Mouse (Mus musculus) forebrain, embryonic 14.5 days (tissue): Measurements from ENCODE around the gene Chga. TPM values are rescaled to one million over a fixed set of nuclear protein-coding genes. Genes with fewer than 3 reads are reported as not detected.

Experiments
- ATAC-seq: fragments of 200-750 bp; cut with Nextera tagmentation; 2 replicates; pipeline ENCODE4 v1.8.0; 2017; ENCODE audit warnings: mild to moderate bottlenecking, moderate library complexity
- DNase-seq: peaks from one replicate; pipeline ENCODE4 v3.0.0-alpha.2; 2015; ENCODE audit warnings: low spot score
- H3K27ac ChIP-seq: fragments of 300-500 bp; sonication (generic); 2 replicates; pipeline ENCODE4 v1.5.1; 2014; ENCODE audit warnings: low read depth, mild to moderate bottlenecking, control low read depth, low read length, moderate library complexity
- H3K27me3 ChIP-seq: fragments of 300-500 bp; sonication (generic); replicated peaks from 2 replicates; pipeline ENCODE4 v1.6.1; 2014; ENCODE audit warnings: low read length, control low read depth, mixed read lengths; ENCODE audit not compliant: control insufficient read depth, insufficient read depth
- H3K36me3 ChIP-seq: fragments of 300-500 bp; sonication (generic); 2 replicates; pipeline ENCODE4 v1.6.1; 2014; ENCODE audit warnings: low read length, control low read depth; ENCODE audit not compliant: control insufficient read depth, insufficient read depth
- H3K4me1 ChIP-seq: fragments of 300-500 bp; sonication (generic); 2 replicates; pipeline ENCODE4 v1.6.1; 2014; ENCODE audit warnings: antibody characterized with exemption, low read length, control low read depth; ENCODE audit not compliant: control insufficient read depth, insufficient read depth
- H3K4me2 ChIP-seq: fragments of 300-500 bp; sonication (generic); 2 replicates; pipeline ENCODE4 v1.6.1; 2014; ENCODE audit warnings: mild to moderate bottlenecking, control low read depth, low read length
- H3K4me3 ChIP-seq: fragments of 300-500 bp; sonication (generic); 2 replicates; pipeline ENCODE4 v1.5.1; 2014; ENCODE audit warnings: low read depth, low read length, control low read depth
- H3K9ac ChIP-seq: fragments of 300-500 bp; sonication (generic); 2 replicates; pipeline ENCODE4 v1.6.1; 2014; ENCODE audit warnings: mild to moderate bottlenecking, low read length, control low read depth, moderate library complexity
- H3K9me3 ChIP-seq: fragments of 300-500 bp; sonication (generic); replicated peaks from 2 replicates; pipeline ENCODE4 v1.6.1; 2016; ENCODE audit warnings: low read length, control low read depth, mixed read lengths; ENCODE audit not compliant: control insufficient read depth
- WGBS: fragments of 180-500 bp; shearing (Covaris S2); extraction: QIAGEN DNeasy Blood & Tissue Kit; methylation state at CpG from one replicate; pipeline ENCODE4 v1.1.7; 2014; 5-methylcytosine and 5-hydroxymethylcytosine counted together
- polyA plus RNA-seq: library from polyadenylated mRNA; unstranded; fragments of >200 nt; fragmentation: Nextera tagmentation; extraction: Ambion mirVana; gene quantifications from 2 replicates; pipeline ENCODE4 v1.2.1, GENCODE M21; 2014

Chga gene
- polyA plus RNA-seq, 1 experiment from 2014 or later, result 63.3 TPM

DNA sequence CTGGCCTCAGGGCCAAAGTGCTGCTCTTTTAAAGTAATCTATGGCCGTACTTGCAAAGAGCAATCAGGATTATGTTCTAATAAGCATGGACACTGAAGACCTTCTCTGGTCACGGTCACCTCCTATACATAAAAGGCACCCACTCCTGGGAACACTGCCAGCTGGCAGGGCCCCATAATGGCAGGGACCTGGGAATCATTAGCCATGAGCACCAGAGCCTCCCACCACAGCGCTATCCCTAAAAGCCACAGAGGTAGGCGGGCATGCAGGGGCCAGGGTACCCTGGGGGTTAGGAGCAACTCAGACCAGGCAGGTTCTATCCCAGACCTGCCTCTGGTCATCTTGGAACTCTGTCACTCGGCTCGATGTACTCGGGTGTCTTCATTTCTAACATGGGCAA, 45.0 kb downstream of the Chga start:
- 70% methylated on average over 7 of the region's 7 CpGs for WGBS
- H3K36me3 ChIP-seq, result 0 out of 2 replicates have a peak, but pooled peaks cover 4% of the 10 kb centered on the region

DNA sequence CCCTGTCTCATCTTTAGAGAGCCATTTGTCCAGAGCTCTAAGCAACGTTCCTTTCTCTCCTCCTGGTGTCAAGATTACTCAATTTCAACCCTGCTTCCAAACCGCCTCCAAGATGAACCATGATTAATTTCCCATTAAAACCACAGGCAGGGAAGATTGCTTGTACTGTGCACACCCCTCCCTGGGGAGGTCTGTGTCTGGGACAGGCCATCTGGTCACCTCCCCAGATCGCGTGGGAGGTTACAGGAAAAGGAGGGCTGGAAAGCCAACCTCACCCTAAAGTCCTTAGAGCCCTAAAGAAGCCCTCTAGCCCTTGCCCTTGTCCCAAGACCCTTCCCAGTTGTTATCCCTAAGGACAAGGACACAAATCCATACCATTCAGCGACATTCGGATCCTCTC, 45.6 kb downstream of the Chga start:
- DNase-seq (no peak), ATAC-seq (no peak)
- Histone ChIP-seq H3K9me3 (0 out of 2 replicates have a peak, but pooled peaks cover 3% of the 10 kb centered on the region), H3K27ac (no peak overlapping the region), H3K36me3 (0 out of 2 replicates have a peak, but pooled peaks cover 4% of the 10 kb centered on the region), H3K9ac (no peak overlapping the region), H3K4me2 (no peak overlapping the region), H3K27me3 (no peaks in the 10 kb centered on the region), H3K4me3 (no peak overlapping the region), H3K4me1 (peaks cover 19% of the 10 kb centered on the region)
- WGBS, result 88% methylated on average over 6 of the region's 6 CpGs

More for the DNA sequence above, 45.0 kb downstream of the Chga start:
- peaks cover 19% of the 10 kb centered on the region for H3K4me1 ChIP-seq
- H3K4me2 ChIP-seq, result no peak overlapping the region
- no peak overlapping the region for H3K27ac ChIP-seq
- no peaks in the 10 kb centered on the region for H3K27me3 ChIP-seq
- 0 out of 2 replicates have a peak, but pooled peaks cover 3% of the 10 kb centered on the region for H3K9me3 ChIP-seq
- H3K9ac ChIP-seq, result no peak overlapping the region
- H3K4me3 ChIP-seq, result no peak overlapping the region
- peak; percentile 21 for DNase-seq
- no peak for ATAC-seq

DNA sequence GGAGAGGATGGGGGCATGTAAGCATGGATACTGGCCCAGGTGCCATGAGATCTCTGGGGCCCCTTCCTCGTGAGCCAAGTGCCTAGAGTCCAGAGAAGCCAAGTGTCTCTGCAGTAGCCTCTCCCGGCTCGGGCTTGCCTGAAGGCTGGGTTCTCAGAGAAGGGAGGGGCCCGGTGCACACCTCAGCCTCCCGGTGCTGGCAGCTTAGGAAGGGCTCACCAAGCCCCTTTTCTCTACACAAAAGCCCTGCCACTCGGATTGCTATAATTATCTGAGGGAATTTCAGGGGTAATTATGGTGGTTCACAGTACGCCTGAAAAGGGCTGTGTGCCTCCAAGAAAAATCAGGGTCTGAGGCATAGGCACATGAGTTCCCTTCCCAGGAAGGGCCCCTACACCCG, 47.1 kb downstream of the Chga start:
- Histone ChIP-seq H3K4me3 (no peak overlapping the region), H3K4me2 (no peak overlapping the region), H3K36me3 (0 out of 2 replicates have a peak, but pooled peaks cover 4% of the 10 kb centered on the region), H3K4me1 (peaks cover 19% of the 10 kb centered on the region), H3K27ac (peak overlapping the region; percentile 61), H3K27me3 (no peaks in the 10 kb centered on the region), H3K9me3 (0 out of 2 replicates have a peak, but pooled peaks cover 3% of the 10 kb centered on the region), H3K9ac (no peak overlapping the region)
- peak; percentile 66 for ATAC-seq
- DNase-seq, result peak; percentile 70
- 3% methylated on average over 8 of the region's 8 CpGs for WGBS

DNA sequence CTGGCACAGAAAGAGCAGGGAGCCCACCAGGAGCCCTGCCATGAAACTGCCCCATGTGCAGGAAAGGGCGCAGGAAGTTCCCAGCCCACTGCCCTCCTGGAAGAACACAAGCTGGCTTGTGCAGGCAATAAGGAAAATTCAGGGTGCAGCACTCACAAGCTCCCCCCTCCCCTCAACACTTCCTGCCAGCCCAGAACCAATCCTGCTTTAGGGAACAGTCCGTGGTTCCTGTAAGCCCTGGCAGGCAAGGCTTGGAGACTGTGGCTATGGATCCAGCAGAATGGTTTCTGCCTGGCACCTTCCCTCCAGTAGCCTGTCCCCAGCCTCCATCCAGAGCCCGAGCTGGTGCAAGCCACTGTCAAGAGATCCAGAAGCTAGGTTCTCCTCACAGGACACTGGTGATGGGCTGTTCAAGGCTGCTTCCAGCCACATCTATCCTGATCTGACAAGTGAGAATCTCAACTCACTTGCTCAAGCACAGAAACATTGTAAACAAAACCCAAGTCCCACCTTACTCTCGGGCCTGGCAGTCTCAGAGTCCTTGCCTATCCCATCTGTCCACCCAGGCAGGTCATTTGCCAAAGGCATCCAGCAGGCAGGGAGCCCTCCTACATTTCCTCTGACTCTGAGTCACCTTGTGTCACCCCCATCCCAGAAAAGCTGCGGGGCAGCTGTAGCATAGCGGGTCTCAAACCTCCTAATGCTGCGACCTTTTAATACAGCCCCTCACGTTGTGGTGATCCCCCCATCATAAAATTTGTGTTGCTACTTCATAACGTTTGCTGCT, 47.7 kb downstream of the Chga start:
- Histone ChIP-seq H3K4me3 (no peak overlapping the region), H3K27ac (peak overlapping the region; percentile 61), H3K36me3 (0 out of 2 replicates have a peak, but pooled peaks cover 4% of the 10 kb centered on the region), H3K27me3 (no peaks in the 10 kb centered on the region), H3K9me3 (0 out of 2 replicates have a peak, but pooled peaks cover 3% of the 10 kb centered on the region), H3K9ac (peak overlapping the region; percentile 38; the same call in 1 of the 2 replicates), H3K4me1 (peaks cover 19% of the 10 kb centered on the region), H3K4me2 (no peak overlapping the region)
- DNase-seq (peak; percentile 38), ATAC-seq (no peak; the same call in 1 of the 2 replicates)
- 63% methylated on average over 9 of the region's 9 CpGs for WGBS

DNA sequence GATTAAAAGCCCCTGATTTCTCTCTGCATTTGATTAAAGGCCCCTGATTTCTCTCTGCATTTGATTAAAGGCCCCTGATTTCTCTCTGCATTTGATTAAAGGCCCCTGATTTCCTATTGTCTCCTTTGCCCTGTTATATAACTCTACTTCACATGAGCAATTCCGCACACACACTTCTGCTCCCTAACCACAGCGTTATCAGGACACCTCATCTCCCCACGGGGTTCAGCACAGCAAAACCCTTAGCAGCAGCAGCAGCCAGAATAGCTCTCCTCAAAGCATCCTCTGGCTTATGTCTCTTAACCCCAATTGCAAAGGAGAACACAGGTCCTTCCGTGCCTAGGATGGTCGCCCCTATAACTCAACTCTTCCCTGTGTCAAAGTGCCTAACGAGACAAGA, 50.8 kb downstream of the Chga start:
- DNase-seq, result no peak
- H3K4me3 ChIP-seq, result no peak overlapping the region
- no peak overlapping the region for H3K4me2 ChIP-seq
- H3K9ac ChIP-seq, result no peak overlapping the region
- no peak overlapping the region for H3K27ac ChIP-seq
- WGBS, result 89% methylated on average over 6 of the region's 6 CpGs
- no peaks in the 10 kb centered on the region for H3K9me3 ChIP-seq
- no peaks in the 10 kb centered on the region for H3K27me3 ChIP-seq
- 0 out of 2 replicates have a peak, but pooled peaks cover 4% of the 10 kb centered on the region for H3K36me3 ChIP-seq
- peaks cover 14% of the 10 kb centered on the region for H3K4me1 ChIP-seq
- no peak for ATAC-seq

DNA sequence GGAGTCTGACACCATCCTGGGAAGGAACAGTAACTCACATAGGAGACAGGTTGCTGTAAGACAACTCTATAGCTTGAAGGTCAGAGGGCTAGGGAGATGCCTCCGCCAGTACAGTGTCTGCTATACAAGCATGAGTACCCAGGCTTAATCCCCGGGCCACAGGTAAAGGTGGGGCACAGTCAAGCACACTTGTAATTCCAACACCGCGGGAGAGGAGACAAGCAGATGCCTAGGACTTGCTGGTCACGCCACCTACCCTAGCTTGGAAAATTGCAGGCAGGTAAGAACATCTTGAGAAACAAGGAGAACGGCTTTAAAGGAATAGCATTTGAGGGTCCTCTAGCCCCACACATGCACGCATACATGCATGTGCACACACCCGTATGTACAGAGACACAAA, 52.3 kb downstream of the Chga start:
- Histone ChIP-seq H3K9ac (no peak overlapping the region), H3K27ac (no peak overlapping the region), H3K4me2 (no peak overlapping the region), H3K9me3 (no peaks in the 10 kb centered on the region), H3K27me3 (no peaks in the 10 kb centered on the region), H3K4me1 (peaks cover 7% of the 10 kb centered on the region; the same call in 1 of the 2 replicates), H3K4me3 (no peak overlapping the region), H3K36me3 (0 out of 2 replicates have a peak, but pooled peaks cover 4% of the 10 kb centered on the region)
- DNase-seq (no peak), ATAC-seq (no peak)
- 92% methylated on average over 8 of the region's 8 CpGs for WGBS

DNA sequence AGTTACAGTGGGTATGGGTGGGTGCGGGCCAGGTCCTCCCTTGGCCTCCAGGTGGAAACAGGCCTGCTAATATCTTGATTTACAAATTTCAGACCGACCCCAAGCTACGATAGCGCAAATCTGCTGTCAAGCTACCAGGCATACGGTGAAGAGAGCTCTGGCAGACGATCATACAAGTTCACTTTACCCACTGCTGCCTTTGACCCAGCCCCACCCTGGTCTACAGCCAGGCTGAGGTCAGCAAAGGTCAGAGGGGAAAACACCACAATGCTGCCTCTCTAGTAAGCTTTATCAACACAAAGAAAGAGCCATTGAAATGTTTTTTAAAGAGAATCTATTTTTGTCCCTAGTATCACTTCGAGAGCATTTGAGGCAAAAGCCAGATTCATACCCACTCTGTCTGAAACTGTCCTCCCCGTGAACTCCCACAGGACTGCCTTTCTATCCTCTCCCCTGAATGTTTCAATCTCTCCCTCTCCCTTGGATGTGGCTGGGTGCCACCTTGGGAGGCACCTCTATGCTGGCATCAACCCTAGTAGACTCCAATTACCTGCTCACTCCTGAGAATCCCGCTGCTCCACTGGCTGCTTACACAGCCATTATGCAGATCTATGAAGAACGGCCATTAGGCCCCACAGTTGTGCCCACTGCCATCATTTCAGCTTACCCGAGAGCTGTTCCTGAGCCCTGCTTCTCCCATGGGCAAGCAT, 53.2 kb downstream of the Chga start:
- WGBS, result 83% methylated on average over 11 of the region's 11 CpGs
- Histone ChIP-seq H3K4me1 (no peaks in the 10 kb centered on the region), H3K4me3 (no peak overlapping the region), H3K27me3 (no peaks in the 10 kb centered on the region), H3K36me3 (0 out of 2 replicates have a peak, but pooled peaks cover 4% of the 10 kb centered on the region), H3K27ac (no peak overlapping the region), H3K9ac (no peak overlapping the region), H3K9me3 (no peaks in the 10 kb centered on the region), H3K4me2 (no peak overlapping the region)
- DNase-seq (no peak), ATAC-seq (no peak)

DNA sequence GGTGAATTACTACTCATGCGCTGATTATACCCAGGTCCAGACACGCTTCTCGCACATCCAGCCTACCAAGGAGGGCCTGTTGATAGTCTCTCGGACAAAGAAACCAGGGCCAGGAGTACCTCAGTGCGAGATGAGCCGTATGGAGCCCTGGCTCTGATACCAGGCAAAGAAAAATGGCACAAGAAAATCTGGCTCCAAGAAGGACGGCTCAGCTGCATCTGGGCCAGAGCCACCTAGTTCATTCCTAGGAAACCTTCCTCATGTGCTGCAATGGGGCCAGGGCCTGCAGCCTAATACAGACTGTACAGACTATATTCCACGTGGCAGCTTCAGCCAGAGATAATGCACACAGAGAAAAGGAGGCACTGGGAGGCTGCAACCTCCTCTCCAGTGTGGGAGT, 56.2 kb downstream of the Chga start:
- Histone ChIP-seq H3K27ac (no peak overlapping the region), H3K36me3 (no peaks in the 10 kb centered on the region), H3K9ac (no peak overlapping the region), H3K9me3 (no peaks in the 10 kb centered on the region), H3K4me3 (no peak overlapping the region), H3K4me2 (no peak overlapping the region), H3K4me1 (no peaks in the 10 kb centered on the region), H3K27me3 (no peaks in the 10 kb centered on the region)
- WGBS, result 89% methylated on average over 8 of the region's 8 CpGs
- DNase-seq (no peak), ATAC-seq (no peak)
